Mouse (Mus musculus) embryo, embryonic 9.5 days (tissue): ENCODE results near the gene Pex14.

Experiments used
- DNase-seq: peaks from one replicate; pipeline ENCODE4 v3.0.0-alpha.2; 2017; ENCODE audit errors: extremely low spot score

Gene Pex14

DNA sequence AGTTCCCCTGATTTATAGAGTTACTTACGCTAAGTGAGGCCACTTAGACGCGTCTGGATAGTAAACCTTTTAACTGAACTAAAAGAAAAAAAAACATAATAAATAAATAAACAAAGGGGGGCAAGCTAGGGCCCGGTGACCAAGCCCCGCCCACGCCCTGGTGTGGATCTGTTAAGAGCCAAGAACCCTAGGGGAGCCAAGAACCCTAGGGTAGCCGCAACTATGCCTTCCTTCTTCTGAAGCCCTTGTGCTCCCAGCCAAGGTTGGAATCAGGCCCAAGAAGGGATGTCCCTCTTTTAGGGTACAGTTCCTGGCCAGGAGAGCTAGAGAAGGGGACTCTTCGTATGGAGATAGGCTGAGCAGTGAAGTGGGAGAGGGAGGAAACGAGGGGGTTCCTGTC lies 176.3 kb downstream of the Pex14 start:
- DNase-seq, result no peak

DNA sequence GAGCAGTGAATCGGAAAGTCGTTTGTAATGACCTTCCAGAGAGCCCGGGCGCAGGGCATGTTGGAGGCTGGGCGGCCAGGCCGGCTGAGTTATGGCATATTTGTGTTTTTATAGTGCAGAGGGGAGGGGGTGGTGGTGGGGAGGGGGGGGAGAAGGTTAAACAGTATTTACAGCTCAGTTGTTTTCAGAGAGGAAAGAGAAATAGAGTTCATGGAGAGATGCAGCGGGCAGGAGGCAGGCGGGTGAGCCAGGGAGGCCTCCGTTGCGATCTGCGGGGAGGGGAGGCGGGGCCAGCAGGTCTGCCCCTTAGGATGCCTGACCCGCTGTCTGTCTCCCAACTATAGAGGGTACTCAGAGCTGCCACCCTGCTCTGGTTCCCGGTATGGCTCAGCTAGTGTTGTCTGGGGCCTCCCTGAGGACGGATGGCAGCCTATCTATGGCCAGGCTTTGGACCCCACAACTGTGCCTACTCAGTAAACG lies 177.4 kb downstream of the Pex14 start:
- DNase-seq, result peak; percentile 46

DNA sequence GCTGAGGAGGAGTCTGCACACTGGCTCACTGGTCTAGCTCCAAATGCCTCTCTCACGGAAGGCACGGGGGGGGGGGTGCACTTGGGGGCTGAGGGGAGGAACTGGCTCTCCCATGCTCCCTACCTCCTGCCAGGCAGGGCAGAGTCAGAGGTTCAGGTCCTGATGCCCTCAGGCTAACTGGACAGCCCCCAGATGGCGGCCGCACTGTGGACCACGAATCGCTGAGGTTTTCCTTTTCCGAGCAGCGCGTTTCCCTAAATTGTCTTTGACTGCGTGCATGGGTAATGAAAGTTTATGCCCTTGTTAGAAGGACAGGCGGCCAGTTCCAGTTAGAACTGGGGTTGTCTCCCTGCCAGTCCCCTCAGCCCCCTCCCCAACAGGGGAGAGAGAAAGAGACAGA lies 179.1 kb downstream of the Pex14 start:
- no peak for DNase-seq

DNA sequence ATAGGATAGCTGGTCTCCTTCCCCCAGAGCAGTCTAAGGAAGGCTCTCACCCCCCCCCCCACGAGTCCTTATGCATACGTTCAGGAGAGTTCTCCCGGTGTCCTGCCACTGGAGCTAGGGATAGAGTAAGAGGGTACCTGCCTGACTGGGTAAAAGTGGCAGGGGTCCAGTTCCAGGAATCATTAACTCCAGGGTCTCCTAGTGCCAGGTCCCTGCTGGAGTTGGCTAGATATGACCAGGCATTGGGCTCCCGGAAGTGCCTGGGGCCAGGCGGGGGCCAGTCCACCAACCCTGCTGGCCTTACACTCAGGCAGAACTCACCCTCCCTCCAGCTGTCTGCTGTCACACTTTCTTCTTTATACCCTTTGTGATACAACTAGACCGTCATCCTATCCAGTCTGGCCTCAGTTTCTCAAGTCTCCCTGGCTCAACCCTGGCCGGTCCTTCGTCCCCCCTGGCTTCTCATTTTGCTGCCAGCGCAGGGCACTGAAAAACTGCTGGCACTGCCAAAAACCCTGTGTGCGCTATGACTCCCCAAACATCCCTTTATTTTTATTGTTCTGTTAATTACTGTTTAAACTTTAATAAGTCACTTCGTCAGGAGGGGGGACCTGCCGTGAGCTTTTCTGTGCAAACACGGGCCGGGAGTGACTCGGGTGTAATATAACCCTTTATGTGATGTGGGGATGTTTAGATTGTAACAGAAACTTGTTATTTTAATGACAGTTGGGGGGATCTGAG lies 180.8 kb downstream of the Pex14 start:
- no peak for DNase-seq

DNA sequence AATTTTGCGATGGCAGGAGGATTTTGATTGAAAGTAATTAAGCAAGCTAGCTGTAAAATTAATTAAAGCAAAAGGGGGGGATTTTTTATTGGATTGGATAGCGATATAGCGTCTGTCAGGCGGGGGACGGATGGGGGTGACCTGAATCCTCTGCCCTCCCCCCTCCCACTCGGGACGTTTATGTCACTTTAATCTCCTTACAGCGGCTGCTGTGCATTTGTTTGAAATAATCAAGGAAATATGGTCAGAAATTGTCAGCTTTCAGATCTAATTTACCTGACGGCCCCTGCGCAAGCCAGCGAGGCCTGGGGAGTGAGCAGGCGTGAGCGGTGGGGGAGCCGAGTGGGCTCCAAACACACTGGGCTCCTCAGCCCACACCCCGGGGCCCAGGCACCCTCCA lies 183.8 kb downstream of the Pex14 start:
- DNase-seq, result no peak

DNA sequence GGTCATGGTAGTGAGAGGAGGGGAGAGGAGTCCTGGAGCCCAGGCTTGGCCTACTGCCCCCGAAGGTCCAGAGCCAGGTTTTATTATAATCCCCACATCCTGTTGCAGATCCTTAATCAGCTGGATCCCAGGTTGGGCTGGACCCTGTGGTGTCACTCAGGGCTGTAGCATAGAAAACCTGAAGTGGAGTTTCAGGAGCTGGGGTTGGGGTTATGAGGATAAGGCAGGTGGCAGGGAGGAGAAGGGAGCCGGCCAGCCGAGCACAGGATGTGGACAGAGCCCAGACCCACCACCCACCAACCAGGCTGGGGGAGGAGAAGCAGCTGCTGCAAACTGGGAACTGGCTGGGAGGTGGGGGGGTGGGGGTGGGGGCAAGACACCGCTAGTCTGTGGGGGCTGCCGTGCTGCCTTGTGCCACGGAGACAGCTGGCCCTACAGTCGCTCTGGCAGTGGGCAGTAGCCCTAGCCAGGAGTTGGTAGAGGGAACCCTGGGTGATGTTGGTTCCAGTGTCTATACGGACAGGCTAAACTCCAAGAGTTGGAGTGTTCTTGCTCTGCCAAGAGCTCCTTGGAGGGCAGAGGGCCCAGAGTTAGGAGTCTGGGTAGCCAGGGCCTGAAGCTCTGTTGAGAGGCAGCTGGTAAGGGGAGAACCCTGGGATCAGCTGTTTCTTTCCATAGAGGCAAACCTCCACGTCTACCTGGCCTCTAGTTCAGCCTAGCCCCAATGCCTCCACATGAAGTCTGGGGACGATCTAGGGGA lies 184.6 kb downstream of the Pex14 start:
- DNase-seq, result peak; percentile 74

DNA sequence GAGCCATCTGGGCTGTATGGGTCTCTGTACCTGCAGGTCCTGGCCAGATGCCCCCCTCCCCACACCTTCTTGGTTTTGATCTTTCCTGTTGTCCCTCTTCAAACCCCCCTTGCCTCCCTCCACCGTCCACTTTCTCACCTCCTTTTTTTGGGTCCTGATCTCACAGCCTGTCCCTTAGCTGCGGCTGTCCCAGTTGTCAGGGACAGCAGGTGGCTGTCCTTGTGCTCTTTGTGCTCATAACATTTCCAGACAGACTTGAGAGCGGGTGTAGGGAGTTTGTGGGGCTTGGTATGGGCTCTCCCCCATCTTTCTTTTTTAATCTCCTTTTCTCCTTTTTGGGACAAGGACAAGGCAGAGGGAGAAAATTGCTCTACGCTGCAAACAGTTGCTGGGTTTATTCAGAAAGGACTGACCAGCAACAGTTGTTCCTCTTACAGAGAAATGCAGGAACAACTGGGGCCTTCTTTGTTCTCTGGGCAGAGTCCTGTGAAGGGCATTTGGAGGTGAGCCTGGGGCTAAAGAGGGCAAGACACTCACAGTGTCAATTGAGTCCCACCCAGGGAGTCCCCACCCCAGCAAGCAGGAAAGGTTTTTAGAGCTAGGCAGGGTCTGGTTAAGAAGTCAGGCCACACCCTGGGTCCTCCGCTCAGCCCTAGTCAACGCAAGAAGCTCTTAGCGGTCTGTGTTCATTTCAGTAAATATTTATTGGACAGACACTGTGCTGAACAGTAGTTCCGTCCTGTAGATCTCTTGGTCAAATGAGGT lies 186.7 kb downstream of the Pex14 start:
- no peak for DNase-seq

DNA sequence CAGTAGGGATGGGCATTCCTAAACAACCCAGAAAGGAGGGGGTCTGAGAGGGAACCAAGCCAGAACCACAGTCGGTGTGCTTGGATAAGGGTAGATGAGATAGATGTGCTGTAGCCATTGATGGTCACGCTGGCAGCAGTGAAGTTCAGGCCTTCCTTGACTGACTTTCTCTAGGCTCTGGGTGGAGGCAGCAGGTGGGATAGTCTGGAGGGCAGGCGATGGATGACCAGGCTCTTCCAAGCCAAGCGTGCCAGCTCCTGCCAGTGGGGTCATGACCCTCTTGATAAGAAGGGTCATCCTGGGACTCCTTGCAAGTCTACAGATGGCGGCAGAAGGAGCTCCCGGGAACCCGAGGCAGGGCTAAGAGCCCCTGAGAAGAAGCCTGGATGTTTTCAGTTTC lies 187.5 kb downstream of the Pex14 start:
- no peak for DNase-seq
